Mouse (Mus musculus) splenic B cell, adult 2 months (primary cell): ENCODE results near the gene Gp6.
"Not testable (repeated sequence)": the region's sequence is repeated elsewhere in the genome, so short reads cannot be mapped to it uniquely, and the experiment has no call there.

Experiments
- DNase-seq: peaks from one replicate; pipeline ENCODE4 v3.0.0-alpha.2; 2011; ENCODE audit warnings: low read depth, low spot score
- H3K27me3 ChIP-seq: 2 replicates; pipeline ENCODE4 v1.6.1; 2012; ENCODE audit warnings: mild to moderate bottlenecking, low read length, moderate library complexity, mixed read lengths; ENCODE audit not compliant: control insufficient read depth, poor library complexity, insufficient read depth, severe bottlenecking
- H3K36me3 ChIP-seq: 2 replicates; pipeline ENCODE4 v1.6.1; 2012; ENCODE audit warnings: mild to moderate bottlenecking, low read length, moderate library complexity, mixed read lengths; ENCODE audit not compliant: control insufficient read depth, poor library complexity, insufficient read depth, severe bottlenecking

The Gp6 gene

GRCm38 (mm10) chr7:4397730-4398129 lies at the start of gene Gp6:
Gp6 (minus strand) TSS chr7:4397744.
- no peak for DNase-seq
- Histone ChIP-seq H3K27me3 (no peaks in the 10 kb centered on the region; the same call in 1 of the 2 replicates), H3K36me3 (no peaks in the 10 kb centered on the region)

- Histone ChIP-seq H3K27me3 (no peaks in the 10 kb centered on the region; the same call in 1 of the 2 replicates), H3K36me3 (no peaks in the 10 kb centered on the region; the same call in 1 of the 2 replicates)
- DNase-seq, result peak; percentile 47
Observed at GRCm38 (mm10) chr7:4447138-4447537, 49.6 kb upstream of the Gp6 start.

- DNase-seq, result peak; percentile 81
- no peaks in the 10 kb centered on the region; the same call in 1 of the 2 replicates for H3K36me3 ChIP-seq
- H3K27me3 ChIP-seq, result no peaks in the 10 kb centered on the region; the same call in 1 of the 2 replicates
Observed at GRCm38 (mm10) chr7:4445216-4445791, 47.8 kb upstream of the Gp6 start, which contains the start of gene Rdh13. Rdh13 (minus strand) TSS chr7:4445649.

- peaks cover 2% of the 10 kb centered on the region; the same call in 1 of the 2 replicates for H3K36me3 ChIP-seq
- DNase-seq, result no peak
Observed at GRCm38 (mm10) chr7:4440549-4440948, 43.0 kb upstream of the Gp6 start.

GRCm38 (mm10) chr7:4437721-4438120 lies 40.2 kb upstream of the Gp6 start:
- Histone ChIP-seq H3K27me3 (no peaks in the 10 kb centered on the region), H3K36me3 (peaks cover 3% of the 10 kb centered on the region; the same call in 1 of the 2 replicates)
- DNase-seq, result no peak

More at GRCm38 (mm10) chr7:4440549-4440948, 43.0 kb upstream of the Gp6 start:
- H3K27me3 ChIP-seq, result no peaks in the 10 kb centered on the region

- H3K36me3 ChIP-seq, result peaks cover 3% of the 10 kb centered on the region; the same call in 1 of the 2 replicates
- no peak for DNase-seq
- H3K27me3 ChIP-seq, result no peaks in the 10 kb centered on the region
Observed at GRCm38 (mm10) chr7:4432026-4432425, 34.5 kb upstream of the Gp6 start.

GRCm38 (mm10) chr7:4431548-4431947 lies 34.0 kb upstream of the Gp6 start:
- Histone ChIP-seq H3K36me3 (peaks cover 3% of the 10 kb centered on the region; the same call in 1 of the 2 replicates), H3K27me3 (no peaks in the 10 kb centered on the region)
- DNase-seq, result peak; percentile 85

GRCm38 (mm10) chr7:4430246-4430844 lies 32.8 kb upstream of the Gp6 start:
- DNase-seq, result no peak

GRCm38 (mm10) chr7:4427161-4427912 lies 29.8 kb upstream of the Gp6 start:
- Histone ChIP-seq H3K27me3 (no peaks in the 10 kb centered on the region), H3K36me3 (no peaks in the 10 kb centered on the region; the same call in 1 of the 2 replicates)
- peak; percentile 96 for DNase-seq

More at GRCm38 (mm10) chr7:4430246-4430844, 32.8 kb upstream of the Gp6 start:
- Histone ChIP-seq H3K27me3 (no peaks in the 10 kb centered on the region), H3K36me3 (peaks cover 2% of the 10 kb centered on the region; the same call in 1 of the 2 replicates)

GRCm38 (mm10) chr7:4420230-4420629 lies 22.7 kb upstream of the Gp6 start:
- H3K36me3 ChIP-seq, result no peaks in the 10 kb centered on the region
- no peaks in the 10 kb centered on the region for H3K27me3 ChIP-seq
- DNase-seq, result peak; percentile 55

GRCm38 (mm10) chr7:4419681-4420080 lies 22.1 kb upstream of the Gp6 start:
- H3K27me3 ChIP-seq, result no peaks in the 10 kb centered on the region
- H3K36me3 ChIP-seq, result no peaks in the 10 kb centered on the region
- no peak for DNase-seq

GRCm38 (mm10) chr7:4412406-4412805 lies 14.9 kb upstream of the Gp6 start:
- DNase-seq, H3K27me3 ChIP-seq, H3K36me3 ChIP-seq: not testable (repeated sequence)

- Histone ChIP-seq H3K27me3 (no peaks in the 10 kb centered on the region), H3K36me3 (no peaks in the 10 kb centered on the region)
- no peak for DNase-seq
Observed at GRCm38 (mm10) chr7:4373521-4373920, 24.0 kb downstream of the Gp6 start.

- no peak for DNase-seq
- H3K27me3 ChIP-seq, result no peaks in the 10 kb centered on the region
- H3K36me3 ChIP-seq, result no peaks in the 10 kb centered on the region
Observed at GRCm38 (mm10) chr7:4337509-4337908, 60.0 kb downstream of the Gp6 start, which contains the start of gene Ncr1. Ncr1 (plus strand) TSS chr7:4337724.

GRCm38 (mm10) chr7:4323301-4323700 lies 74.2 kb downstream of the Gp6 start:
- no peaks in the 10 kb centered on the region for H3K36me3 ChIP-seq

More at GRCm38 (mm10) chr7:4323301-4323700, 74.2 kb downstream of the Gp6 start:
- H3K27me3 ChIP-seq, result no peaks in the 10 kb centered on the region
- no peak for DNase-seq
